Mouse (Mus musculus) testis, postnatal 14 days (tissue): Measurements from ENCODE around the gene Oas1d.
A peak's percentile ranks its signal among the peaks of the same experiment; 100 is the strongest.
"Not testable (repeated sequence)": the region's sequence is repeated elsewhere in the genome, so short reads cannot be mapped to it uniquely, and the experiment has no call there.

Experiments
- DNase-seq: peaks from one replicate; pipeline ENCODE4 v3.0.0; 2021; ENCODE audit warnings: low spot score

The Oas1d gene

GRCm38 (mm10) chr5:120900666-120901065 lies 13.7 kb upstream of the Oas1d start:
- no peak for DNase-seq

DNA sequence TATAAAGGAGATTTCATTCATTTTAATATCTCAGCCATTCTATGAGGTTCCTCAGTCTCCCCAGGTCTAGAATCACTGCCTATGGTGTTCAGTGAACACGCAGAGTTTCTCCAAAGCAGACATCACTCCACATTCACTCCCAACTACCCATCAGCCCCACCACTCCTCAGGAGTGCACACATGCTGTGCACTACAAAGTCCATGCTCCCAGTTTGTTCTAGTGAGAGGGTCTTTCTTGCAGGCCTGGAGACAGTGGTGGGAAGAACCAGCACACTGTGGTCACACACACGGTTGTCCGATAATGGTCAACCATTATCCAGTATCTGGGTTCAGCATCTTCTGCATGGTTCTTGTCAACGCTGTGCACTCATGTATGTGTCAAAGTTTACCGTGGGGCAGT lies 12.3 kb upstream of the Oas1d start:
- DNase-seq: no peak

DNA sequence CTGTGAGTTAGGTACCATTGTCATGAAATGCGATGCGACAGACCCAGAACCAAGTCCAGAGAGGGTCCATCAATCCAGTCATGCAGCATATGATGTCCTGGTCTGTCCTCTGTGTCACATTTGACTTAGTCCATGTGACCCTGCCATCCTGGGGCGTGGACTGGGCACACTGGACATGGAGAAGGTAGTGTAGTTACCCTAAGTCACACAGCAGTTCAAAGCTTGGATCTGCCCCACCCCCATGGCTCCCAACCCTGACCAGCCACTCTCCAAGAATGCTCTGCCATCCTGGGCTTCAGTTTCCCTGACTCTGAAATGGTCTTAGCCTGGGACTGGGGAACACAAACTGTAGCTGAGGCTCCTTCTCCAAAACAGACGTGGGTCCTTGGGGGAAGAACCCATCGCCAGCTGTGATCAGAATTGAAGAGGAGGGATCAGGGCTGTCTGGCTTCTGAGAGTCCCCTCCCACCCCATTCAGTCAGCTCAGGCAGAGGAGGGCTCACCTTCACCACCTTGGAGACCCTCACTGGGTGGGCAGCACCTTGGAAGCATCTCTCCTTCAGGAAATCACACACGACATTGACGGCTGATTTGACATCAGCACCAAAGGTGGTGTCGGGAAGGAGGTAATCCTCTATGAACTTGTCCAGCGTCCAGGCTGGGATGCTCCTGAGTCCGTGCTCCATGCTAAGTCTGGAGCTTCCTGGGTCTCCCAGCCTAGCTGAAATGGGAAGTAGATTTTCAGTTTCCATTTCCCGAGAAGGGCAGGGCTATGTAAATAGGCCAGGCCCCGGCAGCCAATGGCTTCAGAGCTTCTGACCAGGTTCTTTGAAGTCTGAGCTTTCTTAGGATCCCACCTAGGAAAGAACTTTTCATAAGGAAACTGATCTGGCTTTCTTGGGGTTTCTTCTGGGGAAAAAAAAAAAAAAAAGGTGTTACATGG lies 7.3 kb upstream of the Oas1d start, which contains the start of gene Oas1a:
Gene Oas1a (minus strand): TSS at position 731 of the 943 bp plus-strand sequence.
- DNase-seq: not testable (repeated sequence)

DNA sequence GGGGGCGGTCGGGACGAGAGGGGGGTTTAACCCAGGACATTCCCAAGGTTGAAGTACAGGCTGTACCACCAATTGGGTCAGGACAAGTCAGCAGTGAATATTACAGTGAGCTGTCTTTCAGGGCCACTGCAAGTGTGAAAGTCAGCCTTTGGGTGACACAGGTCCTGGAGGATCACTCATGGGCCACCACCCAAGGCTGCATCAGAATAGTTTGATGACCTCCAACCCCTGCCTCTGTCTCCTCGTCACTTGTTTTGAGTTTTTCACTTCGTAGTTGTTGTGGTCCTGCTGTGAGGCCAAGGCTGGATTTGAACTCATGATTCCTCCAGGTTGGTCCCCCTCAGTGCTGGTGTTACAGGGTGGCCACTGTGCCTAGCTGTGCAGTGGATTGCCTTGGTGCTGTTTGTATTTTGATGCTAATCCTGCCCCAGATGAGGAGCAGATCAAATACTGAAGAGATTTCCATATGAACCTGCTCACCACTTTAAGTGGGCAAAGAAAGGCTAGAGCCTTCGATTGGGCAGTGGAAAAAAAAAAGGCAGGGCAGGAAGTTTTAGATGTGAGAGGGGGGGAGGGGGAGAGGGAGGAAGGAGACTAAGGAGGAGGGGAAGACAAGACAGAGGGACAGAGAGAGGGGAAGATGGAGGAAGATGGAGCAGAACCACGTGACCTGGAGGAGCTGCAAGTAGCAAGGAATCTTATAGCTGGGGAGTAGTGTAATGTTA lies 6.0 kb upstream of the Oas1d start:
- no peak for DNase-seq

DNA sequence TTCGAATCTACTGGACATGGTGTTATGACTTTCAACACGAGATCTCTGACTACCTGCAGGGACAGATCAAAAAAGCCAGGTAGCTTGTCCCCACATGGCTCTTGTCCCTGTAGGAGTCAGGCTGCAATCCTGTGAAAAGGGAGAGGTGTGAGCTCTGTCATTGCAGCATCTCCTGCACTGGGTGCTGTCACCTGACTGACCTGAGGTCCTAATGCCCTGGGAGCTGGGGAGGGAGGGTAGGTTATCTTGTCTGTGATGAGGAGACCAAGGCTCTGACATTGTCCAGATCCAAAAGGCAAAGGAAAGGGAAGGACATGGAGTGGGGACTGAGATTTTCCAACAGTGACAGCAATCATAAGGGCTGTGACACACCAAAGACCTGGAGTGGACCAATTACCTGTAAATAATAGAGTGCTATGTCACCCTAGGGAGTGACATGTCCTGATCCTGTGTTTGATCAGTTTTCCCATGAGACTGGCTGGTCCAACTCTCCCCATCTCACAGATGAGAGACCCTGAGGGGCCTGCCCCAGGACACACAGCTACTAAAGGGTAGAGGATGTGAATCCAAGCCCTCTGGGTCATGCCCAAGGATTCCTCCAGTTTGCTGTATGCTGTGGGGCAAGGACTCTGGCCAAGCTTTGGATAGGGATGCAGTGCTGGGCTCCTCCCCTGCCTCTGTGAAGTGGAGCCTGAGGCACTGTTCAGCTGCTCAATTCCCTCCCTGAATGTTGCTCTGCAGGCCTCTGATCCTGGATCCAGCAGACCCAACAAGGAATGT lies 5.0 kb downstream of the Oas1d start:
- DNase-seq: not testable (repeated sequence)

DNA sequence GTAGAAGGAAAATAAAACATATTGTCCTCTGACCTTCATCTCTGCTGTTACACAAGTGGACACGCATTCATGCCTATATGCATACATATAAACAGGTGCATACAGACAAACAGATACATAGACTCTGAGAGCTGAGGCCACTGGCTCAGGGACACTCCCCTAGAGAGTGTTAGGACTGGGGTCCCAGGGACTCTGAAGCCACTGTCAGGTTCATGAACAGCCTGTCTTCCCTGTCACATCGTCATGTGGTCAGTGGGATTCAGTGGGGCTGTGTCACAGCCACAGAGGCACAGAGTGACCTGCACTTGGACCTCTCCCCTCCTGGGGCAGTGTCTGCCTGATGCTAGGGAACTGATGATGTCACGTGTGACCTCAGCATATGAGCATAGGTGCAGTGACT lies 6.0 kb downstream of the Oas1d start:
- DNase-seq: no peak

GRCm38 (mm10) chr5:120923969-120924368 lies 9.6 kb downstream of the Oas1d start:
- no peak for DNase-seq

DNA sequence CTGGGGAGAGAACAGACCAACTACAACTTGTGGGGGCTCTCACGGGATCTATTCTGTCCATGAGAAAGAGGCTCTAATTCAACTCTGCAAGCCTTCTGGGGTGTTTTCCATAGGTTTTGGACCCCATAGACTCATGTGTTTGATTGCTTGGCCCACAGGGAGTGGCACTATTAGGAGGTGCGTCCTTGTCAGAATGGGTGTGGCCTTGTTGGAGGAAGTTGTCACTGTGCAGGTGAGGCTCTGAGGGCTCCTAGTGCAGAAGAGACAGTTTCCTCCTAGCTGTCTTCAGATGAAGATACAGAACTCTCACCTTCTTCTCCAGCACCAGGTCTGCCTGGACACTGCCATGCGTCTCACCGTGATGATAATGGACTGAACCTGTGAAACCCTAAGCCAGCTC lies 10.2 kb downstream of the Oas1d start:
- not testable (repeated sequence) for DNase-seq

- not testable (repeated sequence) for DNase-seq
Observed at GRCm38 (mm10) chr5:120926311-120926710, 12.0 kb downstream of the Oas1d start.

- DNase-seq: no peak
Observed at GRCm38 (mm10) chr5:120927036-120927435, 12.7 kb downstream of the Oas1d start.

- DNase-seq: no peak
Observed at GRCm38 (mm10) chr5:120933966-120934365, 19.6 kb downstream of the Oas1d start.

- DNase-seq: no peak
Observed at GRCm38 (mm10) chr5:120937841-120938240, 23.5 kb downstream of the Oas1d start.

- no peak for DNase-seq
Observed at GRCm38 (mm10) chr5:120938586-120938985, 24.2 kb downstream of the Oas1d start.

DNA sequence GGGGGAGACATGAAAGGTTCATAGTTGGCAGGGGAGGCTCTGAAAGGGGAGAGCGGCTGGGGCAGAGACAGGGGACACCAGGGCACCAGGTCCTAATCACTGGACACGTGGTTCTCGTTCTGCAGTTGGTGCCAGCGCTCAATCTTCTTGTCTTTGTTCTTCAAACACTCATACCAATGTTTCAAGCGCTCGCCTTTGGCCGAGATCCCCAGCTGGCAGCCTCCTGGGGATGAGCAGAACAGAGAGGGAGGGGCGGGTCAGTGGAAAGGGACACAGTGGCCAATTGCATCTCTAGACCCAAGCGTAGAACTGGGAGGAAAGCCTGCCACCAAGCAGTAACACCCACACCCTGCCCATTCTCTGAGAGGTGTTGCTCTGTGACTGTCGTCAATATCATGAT lies 27.7 kb downstream of the Oas1d start:
- no peak for DNase-seq

- DNase-seq: no peak
Observed at GRCm38 (mm10) chr5:120952242-120952770, 38.0 kb downstream of the Oas1d start.

DNA sequence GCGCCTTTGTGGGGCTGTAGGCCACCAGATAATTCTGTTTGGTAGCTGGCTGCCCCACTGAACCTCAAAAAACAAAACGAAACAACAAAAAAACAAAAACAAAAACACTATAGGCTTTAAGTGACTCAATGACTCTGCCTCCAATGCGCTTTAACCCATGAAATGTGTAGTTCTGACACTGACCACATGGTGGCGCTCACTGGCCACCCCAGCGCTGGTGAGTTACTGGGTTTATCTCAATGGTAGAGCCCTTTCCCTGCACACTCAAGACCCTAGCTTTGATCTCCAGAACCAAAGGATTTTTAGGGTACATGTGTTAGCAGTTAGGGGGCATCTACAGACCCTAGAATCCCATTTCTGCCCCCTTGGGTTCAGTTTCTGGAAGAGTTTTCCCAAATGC lies 39.6 kb downstream of the Oas1d start:
- DNase-seq: peak; percentile 19

GRCm38 (mm10) chr5:120961004-120961403 lies 46.7 kb downstream of the Oas1d start:
- DNase-seq: no peak

GRCm38 (mm10) chr5:120966156-120966555 lies 51.8 kb downstream of the Oas1d start:
- DNase-seq: no peak

DNA sequence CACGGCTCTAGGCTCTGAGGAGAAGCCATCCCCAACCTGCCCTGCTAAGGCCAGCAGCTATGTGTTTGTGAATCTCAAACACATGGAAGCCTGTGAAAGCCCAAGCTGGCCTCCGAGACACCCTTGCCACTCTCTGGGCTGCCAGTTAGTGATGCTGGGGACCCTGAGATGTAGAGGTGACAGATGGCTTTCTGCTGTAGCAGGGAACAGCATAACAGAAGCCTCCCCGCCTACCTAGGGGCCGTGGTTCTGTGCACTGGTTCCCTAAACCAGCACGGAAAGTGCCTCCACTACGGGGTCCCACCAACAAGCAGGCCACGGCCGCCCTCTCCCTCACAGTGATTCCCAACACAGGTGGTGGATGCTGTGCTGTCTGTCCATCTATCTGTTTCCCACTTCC lies 52.6 kb downstream of the Oas1d start:
- no peak for DNase-seq

DNA sequence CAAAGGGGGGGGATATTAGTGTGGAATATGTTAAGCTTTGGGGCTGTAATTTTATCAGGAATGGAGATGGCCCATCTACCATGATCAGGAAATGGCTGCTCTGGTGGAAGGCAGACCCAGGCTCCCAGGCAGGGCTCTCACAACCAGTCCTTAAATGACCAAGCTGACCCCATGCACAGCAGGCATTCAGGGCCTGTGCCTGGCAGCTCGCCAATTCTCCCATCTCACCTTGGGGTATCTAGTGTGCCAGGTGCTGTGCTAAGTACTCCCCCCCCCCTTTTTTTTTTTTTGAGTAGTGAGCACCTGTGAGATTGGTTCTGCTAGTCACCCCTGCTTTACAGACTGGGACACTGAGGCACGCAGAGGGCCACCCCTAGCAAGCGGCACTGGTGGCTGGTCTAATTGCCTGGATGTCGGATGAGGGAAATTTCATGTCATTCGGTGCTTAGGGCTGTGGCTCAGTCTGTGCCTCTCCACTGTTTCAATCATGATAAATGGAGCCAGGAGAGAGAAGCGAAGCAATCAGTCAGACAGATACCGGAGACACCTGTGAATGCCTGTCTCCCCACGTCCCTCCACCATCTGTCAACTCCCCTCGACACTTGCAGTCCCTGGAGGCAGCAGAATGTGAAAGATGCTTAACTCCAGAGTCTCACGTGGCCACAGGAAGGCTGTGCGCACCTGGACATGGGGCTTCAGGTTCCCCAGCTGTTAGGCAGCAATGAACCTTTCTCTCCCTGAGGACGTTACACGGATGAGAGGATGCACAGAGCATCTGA lies 53.2 kb downstream of the Oas1d start:
- DNase-seq: no peak

DNA sequence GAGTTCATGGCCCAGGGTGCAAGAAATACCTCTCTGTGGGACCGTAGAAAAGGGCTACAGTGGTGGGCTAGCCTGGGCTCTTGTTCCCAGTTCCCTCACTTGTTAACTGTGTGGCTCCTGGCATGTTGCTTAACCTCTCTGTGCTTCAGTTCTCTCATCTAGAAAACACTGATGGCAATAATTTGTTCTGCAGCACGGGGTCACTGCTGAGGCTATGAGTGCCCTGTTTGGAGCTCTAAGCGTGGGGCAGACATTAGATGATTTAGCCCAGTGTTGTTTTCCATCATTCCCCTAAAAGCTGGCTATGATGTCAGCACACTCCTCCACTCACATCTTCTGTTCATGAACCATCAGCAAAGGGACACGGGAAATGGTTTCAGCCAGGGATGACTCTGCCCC lies 53.8 kb downstream of the Oas1d start:
- DNase-seq: no peak
